Mouse (Mus musculus) adrenal gland, adult 10 weeks (tissue): ENCODE data around the gene Nrf1. TPM values are rescaled to one million over a fixed set of nuclear protein-coding genes. Genes with fewer than 3 reads are reported as not detected.

ENCODE experiments used
- polyA plus RNA-seq: library from polyadenylated mRNA; stranded (reverse); fragments of 350-450 nt; fragmentation: Illumina TruSeq; extraction: RNeasy Lipid Tissue Mini Kit (QIAGEN cat#74804); gene quantifications from one replicate; pipeline ENCODE4 v1.2.3, GENCODE M21; 2014; ENCODE audit warnings: low read depth, low replicate concordance

The Nrf1 gene
- polyA plus RNA-seq = 7.6 TPM

DNA sequence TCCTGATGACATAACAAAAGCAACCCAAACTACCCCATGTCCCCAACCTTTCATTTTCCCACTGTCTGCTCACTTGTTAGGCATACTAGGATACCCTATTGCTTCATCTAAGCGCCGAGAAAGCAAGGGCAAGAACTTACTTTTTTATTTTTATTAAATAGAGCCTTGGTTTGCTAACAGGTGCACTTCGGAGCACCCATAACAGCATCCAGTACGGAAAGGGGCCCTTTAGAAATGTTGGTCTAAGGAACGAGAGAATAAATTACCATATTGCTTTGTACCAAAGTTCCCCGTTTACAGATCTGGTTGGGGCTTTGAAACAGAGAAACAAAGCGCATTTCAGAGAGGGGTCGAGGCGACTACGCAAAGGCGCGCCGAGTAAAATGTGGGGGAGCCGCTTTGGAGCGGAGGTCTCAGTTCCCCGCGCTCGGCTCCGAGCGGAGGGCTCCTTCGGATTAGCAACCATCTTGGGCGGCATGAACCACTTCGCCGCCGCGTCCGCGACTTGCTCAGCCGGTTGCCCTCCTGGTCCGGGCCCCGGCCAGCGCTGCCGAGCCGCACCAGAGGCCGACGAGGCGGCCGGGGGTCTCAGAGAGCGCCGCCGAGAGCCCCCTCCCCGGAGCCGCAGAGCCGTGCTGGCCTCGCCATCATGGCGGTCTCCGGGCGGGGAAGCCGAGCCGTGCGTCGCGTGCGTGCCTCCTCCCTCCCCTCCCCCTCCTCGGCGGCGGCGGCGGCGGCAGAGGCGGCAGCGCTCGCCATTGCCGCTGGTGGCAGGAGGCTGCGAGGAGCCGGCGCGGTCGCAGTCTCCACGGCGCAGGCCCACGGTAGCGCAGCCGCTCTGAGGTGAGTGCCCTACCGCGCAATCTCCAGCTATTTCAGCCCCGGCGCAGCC, at the start of gene Nrf1:
Nrf1 (plus strand) TSS at position 718 of the 892 bp plus-strand sequence.

Other genes with a start within 250 kb of the Nrf1 start
- 2.8 TPM for gene Strip2, start 131.0 kb upstream of the Nrf1 start, polyA plus RNA-seq